Mouse (Mus musculus) kidney, embryonic 16.5 days (tissue): ENCODE measurements around the gene Apex1. TPM values are rescaled to one million over a fixed set of nuclear protein-coding genes. Genes with fewer than 3 reads are reported as not detected.
A peak's percentile ranks its signal among the peaks of the same experiment; 100 is the strongest.
"Not testable (repeated sequence)": the region's sequence is repeated elsewhere in the genome, so short reads cannot be mapped to it uniquely, and the experiment has no call there.

Experiments used
- ATAC-seq: fragments of 200-750 bp; cut with Nextera tagmentation; 2 replicates; pipeline ENCODE4 v1.8.0; 2017; ENCODE audit warnings: moderate TSS enrichment; ENCODE audit not compliant: low FRiP score, low TSS enrichment
- H3K27ac ChIP-seq: fragments of 300-500 bp; sonication (generic); 2 replicates; pipeline ENCODE4 v1.5.1; 2014; ENCODE audit warnings: low read length
- H3K27me3 ChIP-seq: fragments of 300-500 bp; sonication (generic); 2 replicates; pipeline ENCODE4 v1.6.1; 2014; ENCODE audit warnings: low read length, control low read depth, mixed read lengths; ENCODE audit not compliant: insufficient read depth
- H3K36me3 ChIP-seq: fragments of 300-500 bp; sonication (generic); 2 replicates; pipeline ENCODE4 v1.6.1; 2014; ENCODE audit warnings: low read length, control low read depth, mixed read lengths; ENCODE audit not compliant: insufficient read depth
- H3K4me1 ChIP-seq: fragments of 300-500 bp; sonication (generic); 2 replicates; pipeline ENCODE4 v1.6.1; 2014; ENCODE audit warnings: low read length, control low read depth, mixed read lengths; ENCODE audit not compliant: insufficient read depth
- H3K4me2 ChIP-seq: fragments of 300-500 bp; sonication (generic); replicated peaks from 2 replicates; pipeline ENCODE4 v1.6.1; 2014; ENCODE audit warnings: low read depth, low read length
- H3K4me3 ChIP-seq: fragments of 300-500 bp; sonication (generic); 2 replicates; pipeline ENCODE4 v1.5.1; 2014; ENCODE audit warnings: mild to moderate bottlenecking, low read length
- H3K9ac ChIP-seq: fragments of 300-500 bp; sonication (generic); replicated peaks from 2 replicates; pipeline ENCODE4 v1.6.1; 2014; ENCODE audit warnings: low read length
- H3K9me3 ChIP-seq: fragments of 300-500 bp; sonication (generic); 2 replicates; pipeline ENCODE4 v1.6.1; 2016; ENCODE audit warnings: low read length, control low read depth
- WGBS: fragments of 180-500 bp; shearing (Covaris S2); extraction: QIAGEN DNeasy Blood & Tissue Kit; methylation state at CpG from one replicate; pipeline ENCODE4 v1.1.7; 2014; 5-methylcytosine and 5-hydroxymethylcytosine counted together
- polyA plus RNA-seq: library from polyadenylated mRNA; unstranded; fragments of >200 nt; fragmentation: Nextera tagmentation; extraction: Ambion mirVana; gene quantifications from 2 replicates; pipeline ENCODE4 v1.2.1, GENCODE M21; 2015

Gene Apex1
- polyA plus RNA-seq, 1 experiment from 2014 or later = 285 TPM

DNA sequence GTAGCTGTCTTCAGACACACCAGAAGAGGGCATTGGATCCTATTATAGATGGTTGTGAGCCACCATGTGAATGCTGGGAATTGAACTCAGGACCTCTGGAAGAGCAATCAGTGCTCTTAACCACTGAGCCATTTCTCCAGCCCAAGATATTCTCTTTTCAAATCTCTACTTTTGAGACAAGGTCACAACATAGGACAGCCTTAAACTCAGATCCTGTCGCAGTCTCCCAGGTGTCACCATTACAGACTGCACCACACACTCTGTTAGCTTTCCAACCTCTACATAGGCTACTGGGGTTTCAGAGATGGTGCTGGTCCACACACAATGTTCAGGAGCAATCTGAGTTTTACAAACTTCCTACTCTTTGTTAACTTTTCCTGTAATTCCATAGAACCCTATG, 1.3 kb upstream of the Apex1 start:
- ATAC-seq = not testable (repeated sequence)
- 50% methylated on average over 1 of the region's 1 CpGs for WGBS

DNA sequence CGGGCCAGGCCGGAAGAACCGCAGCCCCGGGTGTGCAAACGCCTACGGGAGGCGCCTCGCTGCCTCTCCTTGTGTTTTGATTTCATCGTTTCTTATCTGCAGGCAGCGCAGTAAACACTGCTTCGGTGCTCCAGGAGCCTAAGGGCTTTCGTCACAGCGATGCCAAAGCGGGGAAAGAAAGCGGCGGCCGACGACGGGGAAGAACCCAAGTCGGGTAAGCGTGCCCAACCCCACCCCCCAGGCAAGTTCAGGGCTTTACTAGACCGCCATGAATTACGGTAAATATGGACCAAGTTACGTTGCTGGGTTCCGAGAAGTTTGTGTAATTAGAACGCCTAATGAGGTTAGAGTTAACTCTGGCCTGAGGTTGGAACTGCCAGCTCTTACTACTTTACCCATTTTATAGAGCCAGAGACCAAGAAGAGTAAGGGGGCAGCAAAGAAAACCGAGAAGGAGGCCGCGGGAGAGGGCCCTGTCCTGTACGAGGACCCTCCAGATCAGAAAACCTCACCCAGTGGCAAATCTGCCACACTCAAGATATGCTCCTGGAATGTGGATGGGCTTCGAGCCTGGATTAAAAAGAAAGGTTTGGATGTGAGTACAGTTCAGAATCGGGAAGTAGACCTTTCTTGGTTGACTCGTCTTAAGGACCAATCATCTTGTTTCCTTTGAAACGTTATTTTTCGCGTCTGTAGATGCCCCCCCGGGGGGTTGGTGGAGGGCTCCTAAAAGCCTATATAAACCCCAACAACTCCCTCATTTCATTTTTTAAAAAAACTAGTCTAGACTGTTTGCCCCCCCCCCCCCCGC, 548 bp downstream of the Apex1 start:
- WGBS = 1% methylated on average over 38 of the region's 38 CpGs

More for the DNA sequence above, 1.3 kb upstream of the Apex1 start:
- Histone ChIP-seq H3K27ac (0 out of 2 replicates have a peak overlapping the region, but pooled peaks have one; percentile 86), H3K4me2 (peak overlapping the region; percentile 57), H3K4me1 (peaks cover 14% of the 10 kb centered on the region), H3K36me3 (peaks cover 28% of the 10 kb centered on the region), H3K4me3 (peak overlapping the region; percentile 84), H3K9ac (peak overlapping the region; percentile 87)
- H3K27me3 ChIP-seq, H3K9me3 ChIP-seq: not testable (repeated sequence)

GRCm38 (mm10) chr14:50927366-50927765, 2.6 kb downstream of the Apex1 start:
- 75% methylated on average over 3 of the region's 3 CpGs for WGBS
- no peak for ATAC-seq
- H3K4me3 ChIP-seq = no peak overlapping the region
- H3K4me1 ChIP-seq = peaks cover 29% of the 10 kb centered on the region
- H3K9me3 ChIP-seq = no peaks in the 10 kb centered on the region
- no peaks in the 10 kb centered on the region for H3K27me3 ChIP-seq
- no peak overlapping the region for H3K9ac ChIP-seq
- peaks cover 29% of the 10 kb centered on the region for H3K36me3 ChIP-seq
- no peak overlapping the region for H3K27ac ChIP-seq
- no peak overlapping the region for H3K4me2 ChIP-seq

More for the DNA sequence above, 548 bp downstream of the Apex1 start:
- peak; percentile 16; the same call in 1 of the 2 replicates for ATAC-seq
- Histone ChIP-seq H3K4me3 (peak overlapping the region; percentile 84), H3K4me2 (peak overlapping the region; percentile 57), H3K27ac (peak overlapping the region; percentile 86), H3K9ac (peak overlapping the region; percentile 87), H3K36me3 (peaks cover 29% of the 10 kb centered on the region), H3K4me1 (peaks cover 23% of the 10 kb centered on the region), H3K27me3 (no peaks in the 10 kb centered on the region), H3K9me3 (no peaks in the 10 kb centered on the region)

DNA sequence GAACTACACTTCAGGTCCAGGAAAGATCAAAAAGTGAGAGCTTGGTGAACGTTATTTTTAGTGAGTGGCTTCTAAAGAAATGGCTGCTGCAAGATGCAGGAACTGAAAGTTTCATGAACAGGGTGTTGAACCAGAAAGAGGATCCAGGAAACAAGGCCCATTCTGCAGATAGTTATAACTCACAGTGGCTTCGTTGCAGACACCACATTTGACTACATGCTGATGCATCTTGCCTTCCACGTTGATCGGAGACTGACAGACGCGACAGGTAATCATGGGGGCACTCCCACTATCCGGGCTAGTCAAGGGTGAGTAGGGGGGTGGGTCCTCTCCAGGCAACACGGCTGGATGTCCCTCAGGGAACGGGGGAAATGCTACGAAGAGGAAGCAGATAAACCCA, 5.2 kb downstream of the Apex1 start:
- Histone ChIP-seq H3K9me3 (no peaks in the 10 kb centered on the region), H3K27me3 (no peaks in the 10 kb centered on the region), H3K4me3 (peak overlapping the region; percentile 86), H3K4me2 (peak overlapping the region; percentile 62), H3K4me1 (peaks cover 22% of the 10 kb centered on the region), H3K27ac (peak overlapping the region; percentile 85), H3K36me3 (peaks cover 29% of the 10 kb centered on the region), H3K9ac (peak overlapping the region; percentile 93)
- WGBS = 15% methylated on average over 10 of the region's 10 CpGs
- no peak for ATAC-seq

DNA sequence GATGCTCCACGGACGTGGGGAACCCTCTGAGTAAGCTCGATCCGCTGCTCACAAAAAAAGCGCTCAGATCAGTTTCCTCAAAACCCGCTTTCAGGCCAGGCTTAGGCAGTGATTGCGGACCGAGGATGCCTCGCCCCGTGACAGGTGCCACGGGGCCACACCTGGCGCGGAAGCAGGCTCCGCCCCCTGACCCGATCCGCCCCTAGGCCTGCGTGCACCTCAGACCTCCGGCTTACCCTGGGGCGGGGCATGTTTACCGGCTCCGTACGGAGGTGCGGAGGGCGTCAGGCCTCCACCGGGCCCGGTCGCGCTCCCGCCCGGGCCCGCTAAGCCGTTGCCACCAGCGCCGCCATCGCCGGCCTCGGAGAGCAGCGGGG, 5.6 kb downstream of the Apex1 start:
- Histone ChIP-seq H3K4me2 (peak overlapping the region; percentile 62), H3K4me3 (peak overlapping the region; percentile 86), H3K27me3 (no peaks in the 10 kb centered on the region), H3K9ac (peak overlapping the region; percentile 93), H3K27ac (peak overlapping the region; percentile 85), H3K9me3 (no peaks in the 10 kb centered on the region), H3K36me3 (peaks cover 29% of the 10 kb centered on the region), H3K4me1 (peaks cover 22% of the 10 kb centered on the region)
- peak; percentile 52 for ATAC-seq
- WGBS = under 1% methylated on average over 38 of the region's 38 CpGs

GRCm38 (mm10) chr14:50930754-50931492, 6.2 kb downstream of the Apex1 start, which contains the start of the genes Pip4p1 and Pnp:
TSS of gene Pip4p1 (minus strand) at chr14:50930856.
TSS of gene Pnp (plus strand) at chr14:50931082.
- H3K4me1 ChIP-seq = peaks cover 19% of the 10 kb centered on the region
- peak within 1 kb of the TSS; percentile 86 for H3K4me3 ChIP-seq
- peak; percentile 100 for ATAC-seq
- peaks cover 29% of the 10 kb centered on the region for H3K36me3 ChIP-seq
- no peaks in the 10 kb centered on the region for H3K27me3 ChIP-seq
- WGBS = under 1% methylated on average over 58 of the region's 68 CpGs
- H3K9me3 ChIP-seq = no peaks in the 10 kb centered on the region
- H3K9ac ChIP-seq = peak within 1 kb of the TSS; percentile 93
- peak within 1 kb of the TSS; percentile 66 for H3K4me2 ChIP-seq
- H3K27ac ChIP-seq = peak within 1 kb of the TSS; percentile 85

DNA sequence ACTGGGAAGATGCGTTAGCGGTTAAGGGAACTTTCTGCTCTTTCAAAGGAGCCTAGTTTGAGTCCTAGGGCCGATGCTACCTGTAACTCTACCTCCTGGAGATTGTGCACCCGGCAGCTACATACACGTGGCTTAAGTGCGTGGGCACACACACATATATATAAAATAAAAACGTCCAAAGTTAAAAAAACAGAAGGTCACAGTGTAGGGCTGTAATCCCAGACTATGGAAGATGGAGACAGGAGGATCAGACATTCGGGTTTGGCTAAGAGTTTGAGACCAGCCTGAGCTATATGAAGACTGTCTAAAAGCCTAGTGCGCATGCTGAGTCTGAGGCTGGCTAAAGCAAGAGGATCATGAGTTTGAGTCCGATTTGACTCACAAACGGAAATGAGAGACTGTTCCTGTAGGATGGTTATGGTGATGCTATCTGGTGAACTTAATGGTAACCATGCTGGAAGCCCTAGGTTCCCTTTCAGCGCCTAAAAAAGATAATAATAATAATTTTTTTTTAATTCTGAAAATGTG, 6.8 kb downstream of the Apex1 start:
- Histone ChIP-seq H3K9me3 (no peaks in the 10 kb centered on the region), H3K27me3 (no peaks in the 10 kb centered on the region), H3K27ac (peak overlapping the region; percentile 85), H3K4me2 (peak overlapping the region; percentile 66), H3K9ac (peak overlapping the region; percentile 67), H3K4me3 (peak overlapping the region; percentile 86), H3K36me3 (peaks cover 24% of the 10 kb centered on the region), H3K4me1 (peaks cover 15% of the 10 kb centered on the region)
- ATAC-seq = no peak
- WGBS = 7% methylated on average over 12 of the region's 12 CpGs

GRCm38 (mm10) chr14:50936649-50937048, 11.9 kb downstream of the Apex1 start:
- H3K27me3 ChIP-seq = no peaks in the 10 kb centered on the region
- no peak overlapping the region for H3K9ac ChIP-seq
- WGBS = 57% methylated on average over 1 of the region's 1 CpGs
- peaks cover 4% of the 10 kb centered on the region; the same call in 1 of the 2 replicates for H3K4me1 ChIP-seq
- H3K9me3 ChIP-seq = no peaks in the 10 kb centered on the region
- no peak for ATAC-seq
- H3K4me2 ChIP-seq = no peak overlapping the region
- H3K36me3 ChIP-seq = no peaks in the 10 kb centered on the region
- H3K27ac ChIP-seq = no peak overlapping the region
- no peak overlapping the region for H3K4me3 ChIP-seq

GRCm38 (mm10) chr14:50938119-50938908, 13.5 kb downstream of the Apex1 start:
- H3K9ac ChIP-seq = no peak overlapping the region
- no peak overlapping the region for H3K27ac ChIP-seq
- H3K4me3 ChIP-seq = no peak overlapping the region
- ATAC-seq = no peak
- WGBS = 89% methylated on average over 3 of the region's 3 CpGs
- no peaks in the 10 kb centered on the region for H3K36me3 ChIP-seq
- no peaks in the 10 kb centered on the region for H3K27me3 ChIP-seq
- no peaks in the 10 kb centered on the region for H3K9me3 ChIP-seq
- no peak overlapping the region for H3K4me2 ChIP-seq
- H3K4me1 ChIP-seq = no peaks in the 10 kb centered on the region
